Mouse (Mus musculus): ENCODE data around the gene Krt31. TPM values are rescaled to one million over a fixed set of nuclear protein-coding genes. Genes with fewer than 3 reads are reported as not detected.

Gene Krt31
- polyA plus RNA-seq, 1 experiment = 0.19 TPM

DNA sequence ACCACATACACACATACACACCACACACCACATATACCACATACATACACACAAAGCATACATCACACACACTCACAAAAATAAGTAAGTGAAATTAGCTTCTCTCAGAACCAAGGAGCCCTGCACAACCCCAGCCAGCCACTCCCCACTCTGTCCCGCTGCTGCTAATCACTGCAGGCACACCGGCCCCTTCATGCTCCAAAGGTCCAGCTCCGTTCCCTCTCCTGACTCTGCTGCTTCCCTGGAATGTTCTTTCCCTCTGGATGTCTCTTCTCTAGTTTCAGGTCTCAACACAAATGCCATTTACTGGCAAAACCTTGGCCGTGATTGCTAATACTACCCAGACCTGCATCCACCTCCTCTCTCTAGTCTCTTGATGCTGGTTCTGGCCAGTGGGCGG, 39.7 kb downstream of the Krt31 start:
- 81% methylated on average over 5 of the region's 5 CpGs for WGBS

GRCm38 (mm10) chr11:100008336-100008735, 42.0 kb downstream of the Krt31 start:
- 86% methylated on average over 5 of the region's 5 CpGs for WGBS
- DNase-seq (ENCODE audit: low read depth, low spot score) = no peak

More for the DNA sequence above, 39.7 kb downstream of the Krt31 start:
- no peak for DNase-seq (ENCODE audit: low read depth, low spot score)

DNA sequence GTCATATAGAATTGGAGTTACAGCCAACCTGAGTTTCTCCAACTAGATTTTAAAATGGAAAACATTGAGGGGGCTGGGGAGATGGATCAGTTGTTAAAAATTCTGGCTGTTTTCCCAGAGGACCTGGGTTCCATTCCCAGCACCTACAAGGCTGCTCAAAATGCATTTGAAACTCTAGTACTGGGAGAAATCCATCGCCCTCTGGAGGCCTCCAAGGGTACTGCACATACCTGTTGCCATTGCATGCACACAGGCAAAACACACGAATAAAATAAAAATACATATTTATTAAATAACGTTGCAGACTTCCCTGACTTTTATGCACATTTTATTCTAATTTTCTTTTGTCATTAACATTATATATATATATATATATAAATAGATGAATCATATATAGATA, 43.7 kb downstream of the Krt31 start:
- DNase-seq (ENCODE audit: low read depth, low spot score) = no peak

GRCm38 (mm10) chr11:100005905-100006304, 44.4 kb downstream of the Krt31 start:
- DNase-seq (ENCODE audit: low read depth, low spot score) = no peak
- WGBS = 65% methylated on average over 8 of the region's 8 CpGs

More for the DNA sequence above, 43.7 kb downstream of the Krt31 start:
- WGBS = 54% methylated on average over 3 of the region's 3 CpGs

- peak; percentile 33 for DNase-seq (ENCODE audit: low read depth, low spot score)
- 17% methylated on average over 6 of the region's 6 CpGs for WGBS
Observed at GRCm38 (mm10) chr11:100004846-100005245, 45.5 kb downstream of the Krt31 start.

GRCm38 (mm10) chr11:99999091-99999490, 51.3 kb downstream of the Krt31 start:
- no peak for DNase-seq (ENCODE audit: low read depth, low spot score)
- 93% methylated on average over 7 of the region's 7 CpGs for WGBS

Other genes starting within 250 kb of the Krt31 start
- not detected in 2 replicates for gene Gm11554, start 246.1 kb downstream of the Krt31 start, polyA plus RNA-seq (2012; rRNA removed)
- not detected in 2 replicates for gene Krtap4-13, start 240.7 kb downstream of the Krt31 start, polyA plus RNA-seq (2012; rRNA removed)
- not detected in 2 replicates for gene Gm11564, start 234.9 kb downstream of the Krt31 start, polyA plus RNA-seq (2012; rRNA removed)
- not detected in 2 replicates for gene 2300003K06Rik, start 212.5 kb downstream of the Krt31 start, polyA plus RNA-seq (2012; rRNA removed)
- gene Krtap4-16, start 198.9 kb downstream of the Krt31 start, polyA plus RNA-seq (2012; rRNA removed) = 0.11 and 0.33 TPM in 2 replicates
- gene Gm11568, start 192.6 kb downstream of the Krt31 start, polyA plus RNA-seq (2012; rRNA removed) = not detected in 2 replicates
- not detected in 2 replicates for gene Gm11559, start 186.1 kb downstream of the Krt31 start, polyA plus RNA-seq (2012; rRNA removed)
- gene Krtap9-1, start 177.2 kb downstream of the Krt31 start, polyA plus RNA-seq (2012; rRNA removed) = not detected in 2 replicates
- not detected in 2 replicates for gene Gm11567, start 171.4 kb downstream of the Krt31 start, polyA plus RNA-seq (2012; rRNA removed)
- gene Krtap31-1, start 142.6 kb downstream of the Krt31 start, polyA plus RNA-seq (2012; rRNA removed) = not detected in 2 replicates
- gene Gm11565, start 135.8 kb downstream of the Krt31 start, polyA plus RNA-seq (2012; rRNA removed) = not detected in 2 replicates
- gene Krtap31-2, start 114.3 kb downstream of the Krt31 start, polyA plus RNA-seq (2012; rRNA removed) = not detected in 2 replicates
- gene Krtap9-5, start 102.1 kb downstream of the Krt31 start, polyA plus RNA-seq (2012; rRNA removed) = not detected in 2 replicates
- not detected in 2 replicates for gene Krtap29-1, start 71.5 kb downstream of the Krt31 start, polyA plus RNA-seq (2012; rRNA removed)
- gene Krtap16-1, start 64.0 kb downstream of the Krt31 start, polyA plus RNA-seq (2012; rRNA removed) = not detected in 2 replicates
- gene Krtap17-1, start 56.6 kb downstream of the Krt31 start, polyA plus RNA-seq (2012; rRNA removed) = not detected in 2 replicates
- not detected in 2 replicates for gene Krt33a, start 34.3 kb downstream of the Krt31 start, polyA plus RNA-seq (2012; rRNA removed)
- not detected in 2 replicates for gene Krt33b, start 20.7 kb downstream of the Krt31 start, polyA plus RNA-seq (2012; rRNA removed)
- gene Krt34, start 9.0 kb downstream of the Krt31 start, polyA plus RNA-seq (2012; rRNA removed) = not detected in 2 replicates
- 0.11 and 0.25 TPM in 2 replicates for gene Krt32, start 37.7 kb upstream of the Krt31 start, polyA plus RNA-seq (2012; rRNA removed)
- 0.12 and 0.55 TPM in 2 replicates for gene Krt35, start 45.7 kb upstream of the Krt31 start, polyA plus RNA-seq (2012; rRNA removed)
- gene Krt36, start 55.1 kb upstream of the Krt31 start, polyA plus RNA-seq (2012; rRNA removed) = 0.11 TPM in 1 of 2 replicates, not detected in the other
- gene Krt13, start 71.0 kb upstream of the Krt31 start, polyA plus RNA-seq (2012; rRNA removed) = 0.16 TPM in 1 of 2 replicates, not detected in the other
- 0.26 and 0.36 TPM in 2 replicates for gene Krt15, start 85.4 kb upstream of the Krt31 start, polyA plus RNA-seq (2012; rRNA removed)
- gene Krt19, start 98.1 kb upstream of the Krt31 start, polyA plus RNA-seq (2012; rRNA removed) = 2,546 and 2,690 TPM in 2 replicates
- gene Krt9, start 142.7 kb upstream of the Krt31 start, polyA plus RNA-seq (2012; rRNA removed) = not detected in 2 replicates
- 0.16 TPM in 1 of 2 replicates, not detected in the other for gene Krt14, start 157.0 kb upstream of the Krt31 start, polyA plus RNA-seq (2012; rRNA removed)
- gene Krt16, start 198.4 kb upstream of the Krt31 start, polyA plus RNA-seq (2012; rRNA removed) = 0.07 TPM in 2 replicates
- gene Krt17, start 210.5 kb upstream of the Krt31 start, polyA plus RNA-seq (2012; rRNA removed) = 1.9 and 2.2 TPM in 2 replicates
- not detected in 2 replicates for gene Krt42, start 219.3 kb upstream of the Krt31 start, polyA plus RNA-seq (2012; rRNA removed)

All from large intestine, adult 2 months (tissue).